Mouse (Mus musculus) testis, adult 2 months (tissue): Measurements from ENCODE around the gene Myh10.

Experiments
- CTCF ChIP-seq: fragments of 200-500 bp; IDR thresholded peaks from 2 replicates; pipeline ENCODE4 v1.5.1; 2012; ENCODE audit warnings: low read depth, mild to moderate bottlenecking, inconsistent platforms, low read length, moderate library complexity; ENCODE audit not compliant: control insufficient read depth, insufficient read depth, insufficient replicate concordance
- POLR2A ChIP-seq: fragments of 200-500 bp; IDR thresholded peaks from 2 replicates; pipeline ENCODE4 v1.6.1; 2012; ENCODE audit warnings: low read depth, mild to moderate bottlenecking, inconsistent platforms, low read length, moderate library complexity; ENCODE audit not compliant: control insufficient read depth

GRCm38 (mm10) chr11:68719096-68719648, 27.8 kb downstream of the Myh10 start:
- no peak for TF ChIP-seq CTCF
- no peak for TF ChIP-seq POLR2A
